Mouse (Mus musculus) adrenal gland, postnatal 10 days (tissue): ENCODE results near the gene Psmd3. TPM values are rescaled to one million over a fixed set of nuclear protein-coding genes. Genes with fewer than 3 reads are reported as not detected.
"Not testable (repeated sequence)": the region's sequence is repeated elsewhere in the genome, so short reads cannot be mapped to it uniquely, and the experiment has no call there.

Experiments used
- DNase-seq: peaks from one replicate; pipeline ENCODE4 v3.0.0; 2021; ENCODE audit warnings: mixed read lengths
- long read RNA-seq, 2 experiments: library from polyadenylated mRNA; stranded (forward); transcript quantifications; one replicate each; pipeline ENCODE4 v2.0.0; 2021
- total RNA-seq, 2 experiments: library from RNA; stranded (reverse); gene quantifications; 2 replicates each; pipeline ENCODE4 v1.2.3; 2021

The Psmd3 gene
- total RNA-seq: 100 to 1,000 TPM; 111 to 123 TPM
- long read RNA-seq, experiment 1, transcript Psmd3-201 (12 exons, 2,148 nt): major isoform, 175 of 211 reads
- long read RNA-seq, experiment 1, partial matches to known transcripts: 32 of 211 reads
- long read RNA-seq, experiment 1, other reads (novel, unspliced or antisense): 4 of 211 reads
- long read RNA-seq, experiment 2, transcript Psmd3-201 (12 exons, 2,148 nt): major isoform, 96 of 118 reads
- long read RNA-seq, experiment 2, partial matches to known transcripts: 9 of 118 reads
- long read RNA-seq, experiment 2, other reads (novel, unspliced or antisense): 13 of 118 reads

DNA sequence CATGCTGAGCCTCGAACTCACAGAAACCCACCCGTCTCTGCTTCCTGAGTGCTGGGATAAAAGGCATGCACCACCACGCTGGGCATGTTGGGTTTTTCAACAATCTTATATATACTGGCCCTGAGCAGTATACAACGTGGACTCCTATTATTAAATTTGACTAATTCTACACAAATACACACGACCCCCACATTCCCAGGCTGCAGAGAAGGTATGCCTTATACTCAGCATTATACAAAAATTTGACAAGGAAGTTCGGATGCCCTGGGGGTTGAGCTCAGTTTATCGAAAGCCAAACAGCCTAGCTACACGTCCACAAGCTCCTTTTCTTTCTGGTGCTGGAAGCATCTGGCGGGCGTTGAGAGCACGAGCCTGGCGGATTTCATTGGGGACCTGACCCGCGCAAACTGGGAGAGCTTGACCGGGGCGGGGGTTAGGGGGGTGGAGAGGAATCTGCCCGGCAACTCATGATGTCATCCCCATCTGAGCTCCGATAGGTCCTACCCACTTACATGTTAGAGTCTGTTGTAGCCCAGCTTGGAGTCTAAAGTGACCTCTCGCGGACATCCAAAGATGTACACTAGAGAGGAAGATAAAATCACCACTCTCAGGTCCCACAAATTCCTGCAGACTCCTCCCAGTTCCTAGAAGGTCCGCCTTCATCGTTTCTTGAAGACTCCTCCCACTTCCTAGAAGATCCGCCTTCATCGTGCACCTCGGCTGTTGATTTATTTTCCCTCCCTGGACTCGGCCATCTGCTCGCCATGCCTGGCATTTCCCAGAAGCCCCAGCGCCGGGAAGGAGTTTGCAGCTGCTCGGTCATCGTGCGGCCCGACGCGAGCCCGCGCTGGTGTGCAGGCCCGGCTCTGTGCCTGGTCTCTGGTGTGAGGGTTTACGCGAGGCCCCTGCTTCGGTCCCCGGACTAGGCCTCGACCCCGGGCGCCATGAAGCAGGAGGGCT is at the start of gene Psmd3:
TSS of gene Psmd3 (plus strand) at position 769 of the 960 bp plus-strand sequence.
- DNase-seq: peak; percentile 98

DNA sequence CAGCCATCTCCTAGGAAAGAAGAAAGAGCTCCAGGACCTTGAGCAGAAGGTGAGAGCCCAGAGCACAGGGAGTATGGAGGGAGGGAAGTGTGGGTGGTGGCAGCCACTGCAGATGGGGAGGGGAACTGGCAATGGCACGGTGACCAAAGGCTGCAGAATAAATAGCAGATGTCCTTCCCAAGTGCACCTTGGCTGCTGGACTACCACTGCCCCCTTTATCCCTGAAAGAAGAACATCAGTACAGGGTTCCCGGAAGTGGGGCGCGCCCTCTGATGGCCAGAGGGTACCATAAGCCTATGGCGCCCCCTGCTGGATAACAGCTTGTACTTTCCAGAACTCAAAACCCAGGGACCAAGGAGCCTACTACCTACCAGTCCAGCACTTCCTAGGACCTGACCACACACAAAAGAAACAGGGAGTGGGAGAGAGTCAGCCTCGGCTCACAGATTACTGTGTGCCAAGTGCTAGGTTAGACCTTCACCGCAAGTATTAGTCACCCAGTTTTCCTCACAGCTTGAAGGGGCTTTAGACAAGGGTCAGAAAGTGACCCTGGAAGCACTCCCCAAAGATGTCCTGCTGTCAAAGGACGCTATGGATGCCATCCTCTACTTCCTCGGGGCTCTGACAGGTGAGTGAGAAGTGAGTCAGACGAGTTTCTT is 46.9 kb upstream of the Psmd3 start:
- peak; percentile 46 for DNase-seq

DNA sequence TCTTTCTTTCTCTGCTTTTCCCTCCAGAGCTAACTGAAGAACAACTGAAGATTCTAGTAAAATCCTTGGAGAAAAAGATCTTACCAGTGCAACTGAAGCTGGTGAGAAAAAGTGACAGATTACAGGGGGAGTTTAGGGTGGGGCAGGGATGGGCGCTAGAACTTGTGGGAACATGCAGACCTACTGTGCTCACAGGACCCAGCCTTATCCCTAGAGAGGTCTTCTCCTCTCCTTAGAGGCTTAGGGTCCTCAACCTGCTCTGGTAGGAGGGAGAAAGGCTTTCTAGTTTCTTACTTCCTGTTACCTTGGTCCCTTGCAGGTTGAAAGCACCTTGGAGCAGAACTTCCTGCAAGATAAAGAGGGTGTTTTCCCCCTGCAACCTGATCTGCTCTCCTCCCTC is 44.9 kb upstream of the Psmd3 start:
- DNase-seq: no peak

DNA sequence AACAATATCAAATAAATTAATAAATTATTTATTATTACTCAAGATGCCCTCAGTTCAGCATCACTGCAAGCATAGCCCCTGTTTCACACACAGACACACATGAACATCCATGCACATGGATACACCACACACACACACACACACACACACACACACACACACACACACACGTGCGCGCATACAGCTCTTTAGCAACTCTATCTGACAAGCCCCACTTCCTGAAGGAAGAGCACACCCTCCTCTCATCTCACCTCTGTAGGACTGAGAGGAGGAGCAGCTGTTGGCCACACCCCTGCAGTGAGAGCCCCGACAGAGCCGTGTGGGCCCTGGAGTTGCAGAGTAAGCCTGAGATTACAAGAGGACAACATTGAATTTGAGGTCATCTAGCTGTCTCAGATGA is 42.3 kb upstream of the Psmd3 start:
- DNase-seq: no peak

DNA sequence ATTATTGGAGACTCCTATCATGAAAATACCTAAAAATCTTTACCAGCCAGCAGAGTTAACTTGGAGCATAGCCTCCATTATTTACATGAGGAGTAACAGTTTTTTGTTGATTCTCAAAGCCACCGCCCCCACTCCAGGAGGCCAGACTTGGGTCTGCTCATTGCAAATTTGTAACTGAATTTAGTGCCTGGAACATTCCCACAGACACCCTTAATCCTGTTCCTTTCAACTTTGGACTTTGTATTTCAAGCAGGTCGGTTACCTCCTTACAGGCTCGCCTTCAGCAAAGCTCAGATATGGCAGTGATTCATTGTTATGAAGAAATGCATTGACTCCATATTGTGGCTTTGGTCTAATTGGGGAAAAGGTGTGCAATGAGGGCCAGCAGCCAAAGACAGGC is 37.6 kb upstream of the Psmd3 start:
- no peak for DNase-seq

DNA sequence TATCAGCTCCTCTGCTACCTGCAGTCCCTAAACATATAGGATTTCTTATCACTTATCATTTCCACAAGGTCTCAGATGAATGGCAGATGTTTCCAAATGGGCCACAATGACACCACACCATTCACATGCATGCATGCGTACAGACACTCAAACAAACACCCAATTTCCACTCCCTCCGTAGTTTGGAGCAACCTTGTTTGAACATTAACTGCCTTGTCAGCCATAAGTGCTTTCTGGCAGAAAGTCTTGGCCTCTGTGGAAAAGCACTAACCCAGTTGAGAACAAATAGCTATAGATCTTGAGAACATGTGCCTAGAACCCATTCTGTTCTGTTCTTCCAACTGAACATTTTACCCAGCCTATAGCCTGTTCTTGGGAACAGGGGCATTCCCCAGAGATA is 36.4 kb upstream of the Psmd3 start:
- DNase-seq: no peak

DNA sequence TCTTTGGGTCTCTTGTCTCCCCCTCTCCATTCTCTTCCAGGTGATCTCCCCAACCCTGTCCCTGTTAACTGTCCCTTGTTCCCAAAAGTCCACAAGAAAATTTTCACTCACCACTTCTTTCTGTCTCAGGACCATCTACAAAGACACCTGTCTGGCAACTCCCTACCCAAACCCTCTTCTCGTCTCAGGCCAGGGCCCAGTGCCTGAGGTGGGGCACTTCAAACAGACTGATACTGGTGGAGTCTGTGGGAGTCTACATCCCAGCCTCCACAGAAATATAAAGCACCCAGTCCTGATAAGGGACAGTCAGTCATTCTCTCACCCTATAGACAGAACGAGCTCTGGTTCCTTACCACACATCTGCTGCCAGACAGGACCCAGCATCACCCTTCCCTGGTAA is 35.9 kb upstream of the Psmd3 start, which contains the start of gene Gsdma2:
TSS of gene Gsdma2 (plus strand) at position 301 of the 400 bp plus-strand sequence.
- DNase-seq: no peak

DNA sequence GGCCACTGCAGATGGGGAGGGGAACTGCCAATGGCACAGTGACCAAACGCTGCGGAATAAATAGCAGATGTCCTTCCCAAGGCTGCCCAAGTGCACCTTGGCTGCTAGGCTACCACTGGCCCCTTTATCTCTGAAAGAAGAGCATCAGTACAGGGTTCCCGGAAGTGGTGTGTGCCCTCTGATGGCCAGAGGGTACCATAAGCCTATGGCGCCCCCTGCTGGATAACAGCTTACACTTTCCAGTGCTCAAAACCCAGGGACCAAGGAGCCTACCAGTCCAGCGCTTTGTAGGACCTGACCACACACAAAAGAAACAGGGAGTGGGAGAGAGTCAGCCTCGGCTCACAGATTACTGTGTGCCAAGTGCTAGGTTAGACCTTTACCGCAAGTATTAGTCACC is 27.3 kb upstream of the Psmd3 start:
- peak; percentile 72 for DNase-seq

DNA sequence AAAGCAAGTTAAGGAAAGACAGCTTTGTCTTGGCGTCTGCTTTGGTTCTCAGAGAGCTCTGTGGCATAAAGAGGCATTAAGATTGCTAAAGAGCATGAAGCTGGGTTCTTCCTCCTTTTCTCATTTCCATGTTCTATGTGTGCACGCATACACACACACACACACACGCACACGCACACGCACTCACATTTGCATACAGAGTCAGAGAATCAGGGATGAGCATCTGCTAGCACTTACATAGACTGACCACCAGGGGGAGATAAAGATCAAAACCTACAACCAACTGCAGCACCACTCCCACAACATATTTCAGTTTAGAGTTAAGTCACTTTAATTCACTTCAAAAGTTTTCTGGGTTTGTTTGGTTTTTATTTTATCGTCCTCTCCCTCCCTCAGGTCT is 21.8 kb upstream of the Psmd3 start:
- DNase-seq: peak; percentile 29

DNA sequence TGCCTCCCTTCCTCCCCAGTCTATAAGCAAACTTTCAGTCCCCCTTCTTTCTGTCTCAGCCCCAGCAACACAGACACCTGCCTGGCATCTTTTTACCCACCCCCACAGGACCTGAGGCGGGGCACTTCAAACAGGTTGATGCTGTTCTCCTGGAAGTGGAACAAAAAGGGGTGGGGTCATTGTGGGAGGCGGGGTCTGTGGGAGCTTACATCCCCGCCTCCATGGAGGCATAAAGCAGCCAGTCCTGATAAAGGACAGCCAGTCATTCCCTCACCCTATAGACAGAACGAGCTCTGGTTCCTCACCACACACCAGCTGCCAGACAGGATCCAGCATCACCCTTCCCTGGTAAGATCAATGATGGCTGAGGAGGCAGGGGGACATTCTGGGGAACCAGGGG is 18.3 kb upstream of the Psmd3 start, which contains the start of gene Gsdma:
TSS of gene Gsdma (plus strand) at position 261 of the 400 bp plus-strand sequence.
- no peak for DNase-seq

DNA sequence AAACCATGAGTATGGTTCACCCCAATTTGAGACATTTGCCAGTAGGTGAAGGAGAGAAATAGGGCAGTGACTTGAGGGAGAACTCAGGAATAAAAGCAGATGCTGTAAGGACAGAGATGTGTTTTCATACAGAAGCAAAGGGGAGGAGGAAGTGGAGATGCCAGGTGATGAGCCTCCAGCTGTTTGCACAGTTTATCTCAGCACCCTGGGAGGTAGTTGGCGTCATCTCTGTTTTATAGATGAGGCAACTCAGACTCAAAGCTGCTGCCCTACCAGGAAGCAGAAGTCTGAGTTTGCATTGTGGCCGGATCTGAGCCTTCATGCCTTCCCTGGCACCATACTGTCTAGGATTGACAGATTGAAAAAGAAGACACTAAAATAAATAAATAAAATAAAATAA is 13.4 kb upstream of the Psmd3 start:
- no peak for DNase-seq

DNA sequence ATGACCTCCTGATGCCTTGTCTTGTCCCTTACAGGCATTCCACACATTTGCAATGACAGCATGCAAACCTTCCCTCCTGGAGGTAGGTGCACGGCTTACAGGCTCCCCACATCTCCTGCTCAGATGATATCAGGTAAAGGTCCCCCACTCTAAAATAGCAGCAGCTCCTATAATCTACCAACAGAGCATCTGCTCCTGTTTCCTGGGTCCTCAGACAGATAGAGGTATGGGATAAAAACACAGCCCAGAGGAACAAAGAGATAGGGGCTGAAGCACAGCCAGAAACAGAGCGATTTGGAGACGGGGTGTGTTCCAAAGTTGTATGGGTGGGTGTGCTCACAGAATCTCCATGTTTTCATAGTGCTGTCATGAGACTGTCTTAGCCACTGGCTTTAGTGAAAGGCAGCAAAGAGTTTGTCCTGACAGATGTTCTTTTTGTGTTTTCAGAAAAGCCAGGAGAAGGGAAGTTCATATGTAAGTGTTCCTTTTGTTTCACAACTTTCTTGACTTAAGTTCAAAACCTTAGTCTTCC is 11.0 kb upstream of the Psmd3 start:
- no peak for DNase-seq

DNA sequence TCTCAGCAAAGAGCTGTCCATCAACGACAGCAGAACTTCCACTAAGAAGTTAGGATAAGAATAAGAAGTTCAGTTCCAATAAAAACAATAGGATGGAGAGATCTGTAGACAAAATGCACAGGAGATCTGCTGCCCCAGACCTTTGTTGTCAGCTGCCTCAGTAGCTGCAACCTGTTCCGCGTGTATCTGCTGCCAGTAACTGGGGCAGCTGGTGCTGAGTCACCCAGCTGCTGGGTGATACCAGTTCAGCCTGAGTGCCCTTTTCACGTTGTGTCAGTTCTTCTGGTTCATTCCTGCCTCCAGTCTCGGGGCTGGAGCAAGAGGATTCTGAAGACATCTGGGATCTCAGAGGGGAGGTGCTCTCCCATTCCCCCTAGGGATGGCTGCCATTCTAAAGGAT is 10.5 kb upstream of the Psmd3 start:
- peak; percentile 21 for DNase-seq

DNA sequence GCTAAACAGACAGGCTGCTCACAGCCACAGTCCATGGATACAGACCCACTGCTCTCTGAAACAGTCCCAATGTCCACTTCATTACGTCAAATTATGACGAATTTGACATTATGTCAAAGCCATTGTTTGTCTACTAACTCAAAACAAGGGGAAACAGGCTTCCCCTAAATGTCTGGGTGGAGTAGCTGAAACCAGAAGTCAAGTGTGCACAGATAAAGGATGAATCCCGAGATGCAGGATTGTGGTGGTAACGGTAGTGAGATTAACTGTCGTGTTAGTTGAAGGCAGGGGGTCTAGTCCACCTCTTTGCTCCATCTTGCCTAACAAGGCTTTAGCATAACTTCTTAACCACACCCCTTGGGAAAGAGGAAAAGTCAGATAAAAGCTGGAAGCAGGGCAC is 9.9 kb upstream of the Psmd3 start:
- no peak for DNase-seq

DNA sequence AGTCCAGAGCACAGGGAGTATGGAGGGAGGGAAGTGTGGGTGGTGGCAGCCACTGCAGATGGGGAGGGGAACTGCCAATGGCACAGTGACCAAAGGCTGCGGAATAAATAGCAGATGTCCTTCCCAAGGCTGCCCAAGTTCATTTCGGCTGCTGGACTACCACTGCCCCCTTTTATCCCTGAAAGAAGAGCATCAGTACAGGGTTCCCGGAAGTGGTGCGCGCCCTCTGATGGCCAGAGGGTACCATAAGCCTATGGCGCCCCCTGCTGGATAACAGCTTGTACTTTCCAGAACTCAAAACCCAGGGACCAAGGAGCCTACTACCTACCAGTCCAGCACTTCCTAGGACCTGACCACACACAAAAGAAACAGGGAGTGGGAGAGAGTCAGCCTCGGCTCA is 9.2 kb upstream of the Psmd3 start:
- peak; percentile 68 for DNase-seq

DNA sequence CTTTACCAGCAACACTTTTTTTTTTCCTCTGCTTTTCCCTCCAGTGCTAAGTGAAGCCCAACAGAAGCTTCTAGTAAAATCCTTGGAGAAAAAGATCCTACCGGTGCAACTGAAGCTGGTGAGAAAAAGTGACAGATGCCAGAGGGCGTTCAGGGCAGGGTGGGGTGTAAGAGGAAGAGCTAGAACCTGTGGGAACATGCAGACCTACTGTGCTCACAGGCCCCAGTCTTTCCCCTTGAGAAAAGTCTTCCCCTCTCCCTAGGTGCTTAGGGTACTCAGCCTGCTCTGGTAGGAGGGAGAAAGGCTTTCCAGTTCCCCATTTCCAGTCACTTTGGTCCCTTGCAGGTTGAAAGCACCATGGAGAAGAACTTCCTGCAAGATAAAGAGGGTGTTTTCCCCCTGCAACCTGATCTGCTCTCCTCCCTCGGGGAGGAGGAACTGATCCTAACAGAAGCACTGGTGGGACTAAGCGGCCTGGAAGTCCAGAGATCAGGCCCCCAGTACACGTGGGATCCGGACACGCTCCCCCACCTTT is 6.5 kb upstream of the Psmd3 start:
- no peak for DNase-seq

DNA sequence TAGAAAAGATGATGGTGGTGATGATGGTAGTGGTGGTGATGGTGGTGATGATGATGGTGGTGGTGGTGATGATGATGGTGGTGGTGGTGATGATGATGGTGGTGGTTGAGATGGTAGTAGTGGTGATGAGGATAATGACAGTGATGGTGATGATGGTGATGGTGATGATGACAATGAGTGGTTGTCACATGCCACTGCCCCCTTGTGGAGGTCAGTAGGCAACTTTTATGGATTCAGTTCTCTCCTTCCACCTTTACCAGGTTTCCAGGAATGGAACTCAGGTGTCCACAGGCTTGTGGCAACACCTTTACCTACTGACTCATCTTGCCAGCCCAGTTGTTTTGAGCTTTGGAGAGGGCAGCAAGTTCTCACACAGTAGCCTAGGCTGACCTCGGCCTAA is 2.3 kb upstream of the Psmd3 start:
- no peak for DNase-seq

DNA sequence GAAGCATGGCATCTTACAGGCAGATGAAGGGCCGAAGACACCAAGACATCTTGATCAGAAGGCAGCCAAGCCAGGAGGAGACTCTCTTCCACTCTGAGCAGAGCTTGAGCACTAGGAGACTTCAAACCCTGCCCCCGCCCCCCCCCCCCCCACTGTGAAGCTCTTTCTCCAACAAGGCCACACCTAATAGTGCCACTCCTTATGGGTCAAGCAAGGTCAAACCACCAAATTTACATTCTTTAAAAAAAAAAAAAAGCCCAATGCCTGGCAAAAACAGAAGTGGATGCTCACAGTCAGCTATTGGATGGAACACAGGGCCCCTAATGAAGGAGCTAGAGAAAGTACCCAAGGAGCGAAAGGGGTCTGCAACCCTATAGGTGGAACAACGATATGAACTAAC is 1.8 kb upstream of the Psmd3 start:
- not testable (repeated sequence) for DNase-seq

DNA sequence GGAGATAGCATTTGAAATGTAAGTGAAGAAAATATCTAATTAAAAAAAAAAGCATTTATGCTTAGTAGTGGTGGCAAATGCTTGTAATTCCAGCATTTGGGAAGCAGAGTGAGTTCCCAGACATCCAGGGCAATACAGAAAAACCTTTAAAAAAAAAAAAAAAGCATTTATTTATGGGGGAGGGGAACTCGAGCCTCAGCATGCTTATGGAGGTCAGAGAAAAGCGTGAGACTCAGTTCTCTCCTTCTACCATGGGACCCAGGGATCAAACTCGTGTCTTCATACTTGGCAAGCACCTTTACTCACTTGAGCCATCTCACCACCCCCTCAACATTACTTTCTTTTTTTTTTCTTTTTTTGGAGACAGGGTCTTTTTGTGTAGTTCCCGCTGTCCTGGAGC is 1.2 kb upstream of the Psmd3 start:
- DNase-seq: no peak

DNA sequence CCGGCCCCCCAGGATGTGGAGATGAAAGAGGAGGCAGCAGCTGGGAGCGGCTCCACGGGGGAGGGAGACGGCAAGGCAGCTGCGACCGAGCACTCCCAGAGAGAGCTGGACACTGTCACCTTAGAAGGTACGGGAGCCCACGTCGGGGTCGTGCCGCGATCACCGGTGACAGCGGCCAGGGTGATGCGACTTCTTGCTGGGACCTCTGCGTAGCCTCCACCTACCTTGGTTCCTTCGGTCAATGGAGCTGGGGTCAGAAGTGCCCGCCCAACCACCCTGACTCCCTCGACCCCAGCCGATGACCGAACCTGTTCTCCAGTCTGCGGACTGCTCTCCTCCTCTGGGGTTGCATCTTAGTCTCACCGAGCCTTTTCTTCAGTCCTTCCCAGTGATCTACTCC is 457 bp downstream of the Psmd3 start:
- no peak for DNase-seq

DNA sequence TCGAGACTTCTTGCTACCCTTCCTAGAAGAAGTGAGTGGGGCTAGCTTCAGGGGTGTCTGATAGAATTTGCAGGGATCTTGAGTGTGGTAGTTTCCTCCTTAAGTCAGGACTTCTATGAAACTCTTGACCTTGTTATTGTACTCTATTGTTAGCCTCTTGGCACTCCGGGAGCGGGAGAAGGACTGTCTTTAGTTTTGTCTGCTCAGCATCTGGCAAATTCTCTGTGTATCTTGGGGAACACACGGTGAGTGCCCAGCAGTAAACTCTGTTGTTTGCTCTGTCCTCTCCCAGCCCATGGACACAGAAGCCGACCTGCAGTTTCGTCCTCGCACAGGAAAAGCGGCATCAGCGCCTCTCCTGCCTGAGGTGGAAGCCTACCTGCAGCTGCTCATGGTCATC is 3.3 kb downstream of the Psmd3 start:
- DNase-seq: no peak

DNA sequence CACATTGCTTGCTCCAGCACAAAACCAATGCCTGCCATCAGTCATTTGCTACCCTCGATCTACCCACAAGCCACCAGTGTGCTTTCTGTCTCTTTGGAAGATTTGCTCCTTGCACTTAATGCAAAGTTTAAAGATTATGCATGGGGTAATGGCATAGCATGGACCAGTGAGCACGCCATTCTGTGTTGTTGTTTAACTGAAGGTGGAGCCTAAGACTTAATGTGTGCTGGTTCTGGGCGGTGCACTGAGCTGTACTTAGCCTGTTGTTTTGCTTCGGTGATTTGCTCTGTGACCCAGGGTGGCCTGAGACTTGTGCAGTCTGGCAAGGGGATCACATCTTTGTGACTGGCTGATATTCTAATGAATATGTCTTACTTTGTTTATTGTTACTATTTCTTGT is 4.6 kb downstream of the Psmd3 start:
- no peak for DNase-seq
